Mouse (Mus musculus): ENCODE measurements around the gene Gm17268.
A peak's percentile ranks its signal among the peaks of the same experiment; 100 is the strongest.

Gene Gm17268

GRCm38 (mm10) chr11:82030171-82030570, 8.2 kb downstream of the Gm17268 start:
- DNase-seq: no peak

- no peak for DNase-seq
These were observed 14.6 kb downstream of the Gm17268 start for GRCm38 (mm10) chr11:82023769-82024168.

GRCm38 (mm10) chr11:82022504-82023056, 15.8 kb downstream of the Gm17268 start:
- no peak for DNase-seq

GRCm38 (mm10) chr11:82021406-82021805, 17.0 kb downstream of the Gm17268 start:
- no peak for DNase-seq

GRCm38 (mm10) chr11:82019793-82020192, 18.6 kb downstream of the Gm17268 start:
- DNase-seq: no peak

- no peak for DNase-seq
These were observed 19.0 kb downstream of the Gm17268 start for GRCm38 (mm10) chr11:82019389-82019788.

GRCm38 (mm10) chr11:82016181-82016780, 22.1 kb downstream of the Gm17268 start:
- DNase-seq: no peak

GRCm38 (mm10) chr11:82015066-82015465, 23.3 kb downstream of the Gm17268 start:
- DNase-seq: no peak

GRCm38 (mm10) chr11:82013756-82014155, 24.6 kb downstream of the Gm17268 start:
- DNase-seq: no peak

- no peak for DNase-seq
These were observed 26.8 kb downstream of the Gm17268 start for GRCm38 (mm10) chr11:82011411-82012193.

GRCm38 (mm10) chr11:82010115-82010514, 28.2 kb downstream of the Gm17268 start:
- DNase-seq: no peak

- DNase-seq: no peak
These were observed 31.5 kb downstream of the Gm17268 start for GRCm38 (mm10) chr11:82006796-82007423.

- DNase-seq: no peak
These were observed 33.6 kb downstream of the Gm17268 start for GRCm38 (mm10) chr11:82004810-82005209.

- DNase-seq: no peak
These were observed 37.8 kb downstream of the Gm17268 start for GRCm38 (mm10) chr11:82000581-82000980.

GRCm38 (mm10) chr11:81999469-81999868, 38.9 kb downstream of the Gm17268 start:
- DNase-seq: no peak

GRCm38 (mm10) chr11:81998646-81999045, 39.7 kb downstream of the Gm17268 start:
- no peak for DNase-seq

- no peak for DNase-seq
These were observed 41.3 kb downstream of the Gm17268 start for GRCm38 (mm10) chr11:81997085-81997484.

- peak; percentile 74 for DNase-seq
These were observed 42.1 kb downstream of the Gm17268 start for GRCm38 (mm10) chr11:81996172-81996841.

GRCm38 (mm10) chr11:81983146-81983545, 55.2 kb downstream of the Gm17268 start:
- DNase-seq: peak; percentile 30

- no peak for DNase-seq
These were observed 56.2 kb downstream of the Gm17268 start for GRCm38 (mm10) chr11:81982191-81982590.

Measured in right cerebral cortex, postnatal 25 days (tissue).